Mouse (Mus musculus): ENCODE results near the gene 4933402J07Rik. TPM values are rescaled to one million over a fixed set of nuclear protein-coding genes. Genes with fewer than 3 reads are reported as not detected.

4933402J07Rik gene
- polyA plus RNA-seq, 1 experiment = not detected

DNA sequence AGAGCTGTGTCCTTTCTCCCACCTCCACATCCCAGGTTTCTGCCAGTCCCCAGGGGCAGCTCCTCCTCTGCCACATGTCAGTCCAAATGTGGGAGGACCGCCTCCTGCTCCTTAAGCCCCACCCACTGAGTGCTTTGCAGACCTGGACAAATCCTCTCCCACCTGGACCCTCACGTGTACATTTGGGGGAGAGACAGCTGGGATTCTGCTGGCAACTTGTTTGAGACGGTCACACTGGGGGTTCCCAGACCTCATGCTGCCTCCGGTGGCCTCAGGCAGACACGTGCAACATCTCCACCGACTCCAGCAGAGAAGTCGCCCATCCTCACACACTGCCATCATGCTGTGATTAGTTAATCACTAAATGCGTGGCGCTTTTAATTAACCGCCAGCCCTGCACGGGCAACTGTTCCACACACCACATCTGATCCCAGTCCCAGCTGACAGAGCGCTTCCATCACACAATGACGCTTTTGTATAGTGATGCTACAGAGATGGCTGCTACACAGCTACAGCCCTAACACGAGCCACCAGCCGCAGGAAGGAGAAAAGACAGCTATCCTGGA is 23.7 kb upstream of the 4933402J07Rik start:
- TF ChIP-seq POLR2A (IDR thresholded peaks at IDR 0.05; ENCODE audit: low read depth, low read length) (no peak), CTCF (conservative IDR thresholded peaks at IDR 0.05; ENCODE audit: insufficient read depth, insufficient read length, low read depth, low read length) (no peak)
- H3K4me1 ChIP-seq (ENCODE audit: control insufficient read depth, insufficient read depth, low read length) = no peaks in the 10 kb centered on the region
- WGBS = 32% methylated on average over 15 of the region's 15 CpGs
- H3K27me3 ChIP-seq (replicated peaks; ENCODE audit: control insufficient read depth, insufficient read depth, low read length) = no peaks in the 10 kb centered on the region
- H3K4me3 ChIP-seq (ENCODE audit: insufficient read depth, low read depth, low read length) = no peak overlapping the region
- H3K27ac ChIP-seq (ENCODE audit: insufficient read depth, low read depth, low read length) = no peak overlapping the region
- H3K36me3 ChIP-seq (ENCODE audit: control insufficient read depth, insufficient read depth, low read length) = no peaks in the 10 kb centered on the region
- no peak for DNase-seq

DNA sequence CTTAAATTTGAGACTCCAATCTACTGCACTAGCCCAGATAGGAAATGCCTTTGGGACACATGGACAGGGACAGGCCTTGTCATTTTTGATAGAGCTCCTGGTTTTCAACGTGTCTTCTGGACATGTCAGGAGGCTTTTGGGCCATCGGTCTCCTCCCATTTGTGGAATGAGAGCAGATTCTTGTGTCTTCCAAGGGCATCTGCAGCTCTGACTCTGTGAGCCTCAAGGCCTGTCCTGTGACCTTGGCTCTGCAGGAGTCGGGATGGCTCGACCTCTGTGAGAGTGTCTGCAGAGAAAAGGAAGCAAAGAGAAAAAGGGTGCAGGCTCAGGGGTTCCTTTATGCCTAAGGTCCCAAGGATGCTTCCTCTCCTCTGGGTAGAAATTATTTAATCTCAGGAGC is 13.8 kb upstream of the 4933402J07Rik start:
- 52% methylated on average over 4 of the region's 4 CpGs for WGBS
- Histone ChIP-seq H3K36me3 (ENCODE audit: control insufficient read depth, insufficient read depth, low read length) (no peaks in the 10 kb centered on the region), H3K27ac (ENCODE audit: insufficient read depth, low read depth, low read length) (no peak overlapping the region), H3K4me3 (ENCODE audit: insufficient read depth, low read depth, low read length) (no peak overlapping the region), H3K27me3 (replicated peaks; ENCODE audit: control insufficient read depth, insufficient read depth, low read length) (no peaks in the 10 kb centered on the region), H3K4me1 (ENCODE audit: control insufficient read depth, insufficient read depth, low read length) (no peaks in the 10 kb centered on the region)
- DNase-seq = no peak
- TF ChIP-seq POLR2A (IDR thresholded peaks at IDR 0.05; ENCODE audit: low read depth, low read length) (no peak), CTCF (conservative IDR thresholded peaks at IDR 0.05; ENCODE audit: insufficient read depth, insufficient read length, low read depth, low read length) (no peak)

DNA sequence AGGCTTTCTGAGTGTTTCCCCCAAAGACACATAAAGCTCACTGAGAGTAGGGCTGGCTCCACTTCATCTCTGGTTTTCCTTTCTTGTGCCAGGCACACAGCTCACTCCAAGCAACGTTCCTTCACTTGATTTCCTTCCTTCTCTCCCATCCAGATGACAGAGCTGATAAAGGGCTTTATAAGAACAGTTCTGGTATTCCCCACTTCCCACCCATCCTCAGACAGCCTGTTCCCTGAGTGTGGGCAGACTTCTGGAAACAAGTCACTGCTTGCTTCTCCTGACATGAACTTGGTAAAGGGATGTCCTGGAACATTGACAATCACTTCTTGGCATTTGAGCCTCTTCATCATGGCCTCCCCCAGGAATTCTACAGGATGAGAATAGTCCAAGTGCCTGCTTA is 10.9 kb upstream of the 4933402J07Rik start:
- Histone ChIP-seq H3K27me3 (replicated peaks; ENCODE audit: control insufficient read depth, insufficient read depth, low read length) (no peaks in the 10 kb centered on the region), H3K36me3 (ENCODE audit: control insufficient read depth, insufficient read depth, low read length) (no peaks in the 10 kb centered on the region), H3K27ac (ENCODE audit: insufficient read depth, low read depth, low read length) (no peak overlapping the region), H3K4me1 (ENCODE audit: control insufficient read depth, insufficient read depth, low read length) (no peaks in the 10 kb centered on the region), H3K4me3 (ENCODE audit: insufficient read depth, low read depth, low read length) (no peak overlapping the region)
- no peak for DNase-seq
- TF ChIP-seq POLR2A (IDR thresholded peaks at IDR 0.05; ENCODE audit: low read depth, low read length) = no peak
- no peak for TF ChIP-seq CTCF (conservative IDR thresholded peaks at IDR 0.05; ENCODE audit: insufficient read depth, insufficient read length, low read depth, low read length)
- WGBS = 36% methylated on average over 1 of the region's 1 CpGs

DNA sequence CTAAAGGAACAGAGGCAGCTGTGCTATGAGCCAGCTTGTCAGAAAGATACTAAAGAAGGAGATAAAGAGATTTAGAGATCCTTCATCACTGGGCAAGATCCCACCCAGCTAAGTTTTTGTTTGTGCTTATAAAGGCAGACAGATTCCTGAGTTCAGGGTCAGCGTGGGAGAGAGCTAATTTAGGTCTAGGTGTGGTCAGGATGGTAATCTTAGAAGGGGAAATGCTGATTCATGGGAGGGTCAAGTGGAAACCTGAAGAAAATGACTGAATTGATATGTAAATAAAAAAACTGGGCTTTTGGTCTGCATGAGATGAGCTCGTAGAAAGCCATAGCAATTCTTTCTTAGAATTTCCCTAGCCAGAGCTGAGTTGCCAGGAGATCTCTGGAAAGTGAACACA is 2.9 kb upstream of the 4933402J07Rik start:
- DNase-seq = no peak
- WGBS = 47% methylated on average over 2 of the region's 2 CpGs
- Histone ChIP-seq H3K27ac (ENCODE audit: insufficient read depth, low read depth, low read length) (no peak overlapping the region), H3K4me1 (ENCODE audit: control insufficient read depth, insufficient read depth, low read length) (no peaks in the 10 kb centered on the region), H3K27me3 (replicated peaks; ENCODE audit: control insufficient read depth, insufficient read depth, low read length) (no peaks in the 10 kb centered on the region), H3K4me3 (ENCODE audit: insufficient read depth, low read depth, low read length) (no peak overlapping the region), H3K36me3 (ENCODE audit: control insufficient read depth, insufficient read depth, low read length) (no peaks in the 10 kb centered on the region)
- TF ChIP-seq POLR2A (IDR thresholded peaks at IDR 0.05; ENCODE audit: low read depth, low read length) = no peak
- no peak for TF ChIP-seq CTCF (conservative IDR thresholded peaks at IDR 0.05; ENCODE audit: insufficient read depth, insufficient read length, low read depth, low read length)

DNA sequence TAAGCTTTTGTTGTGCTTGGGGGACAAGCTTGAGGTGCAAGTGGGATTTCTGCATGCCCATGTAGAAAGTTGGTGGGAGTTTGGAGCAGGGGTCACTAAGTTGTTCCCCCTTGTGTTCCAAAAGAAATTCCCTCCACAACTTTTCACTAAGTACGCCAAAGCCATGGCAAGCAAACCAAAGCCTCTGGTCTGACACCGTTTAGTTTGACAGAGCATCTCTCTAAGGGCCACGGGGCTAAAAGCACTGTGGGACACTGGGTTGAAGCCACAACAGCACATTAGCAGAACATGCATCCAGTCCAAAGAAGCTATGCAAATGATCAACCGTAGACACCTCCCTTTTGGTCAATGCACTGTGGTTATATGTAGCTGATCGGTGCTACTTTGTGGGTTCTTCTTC is 5.5 kb downstream of the 4933402J07Rik start:
- no peaks in the 10 kb centered on the region for H3K27me3 ChIP-seq (replicated peaks; ENCODE audit: control insufficient read depth, insufficient read depth, low read length)
- H3K4me1 ChIP-seq (ENCODE audit: control insufficient read depth, insufficient read depth, low read length) = no peaks in the 10 kb centered on the region
- DNase-seq = no peak
- no peak overlapping the region for H3K27ac ChIP-seq (ENCODE audit: insufficient read depth, low read depth, low read length)
- no peaks in the 10 kb centered on the region for H3K36me3 ChIP-seq (ENCODE audit: control insufficient read depth, insufficient read depth, low read length)
- 88% methylated on average over 5 of the region's 5 CpGs for WGBS
- H3K4me3 ChIP-seq (ENCODE audit: insufficient read depth, low read depth, low read length) = no peak overlapping the region
- TF ChIP-seq POLR2A (IDR thresholded peaks at IDR 0.05; ENCODE audit: low read depth, low read length) = no peak
- no peak for TF ChIP-seq CTCF (conservative IDR thresholded peaks at IDR 0.05; ENCODE audit: insufficient read depth, insufficient read length, low read depth, low read length)

DNA sequence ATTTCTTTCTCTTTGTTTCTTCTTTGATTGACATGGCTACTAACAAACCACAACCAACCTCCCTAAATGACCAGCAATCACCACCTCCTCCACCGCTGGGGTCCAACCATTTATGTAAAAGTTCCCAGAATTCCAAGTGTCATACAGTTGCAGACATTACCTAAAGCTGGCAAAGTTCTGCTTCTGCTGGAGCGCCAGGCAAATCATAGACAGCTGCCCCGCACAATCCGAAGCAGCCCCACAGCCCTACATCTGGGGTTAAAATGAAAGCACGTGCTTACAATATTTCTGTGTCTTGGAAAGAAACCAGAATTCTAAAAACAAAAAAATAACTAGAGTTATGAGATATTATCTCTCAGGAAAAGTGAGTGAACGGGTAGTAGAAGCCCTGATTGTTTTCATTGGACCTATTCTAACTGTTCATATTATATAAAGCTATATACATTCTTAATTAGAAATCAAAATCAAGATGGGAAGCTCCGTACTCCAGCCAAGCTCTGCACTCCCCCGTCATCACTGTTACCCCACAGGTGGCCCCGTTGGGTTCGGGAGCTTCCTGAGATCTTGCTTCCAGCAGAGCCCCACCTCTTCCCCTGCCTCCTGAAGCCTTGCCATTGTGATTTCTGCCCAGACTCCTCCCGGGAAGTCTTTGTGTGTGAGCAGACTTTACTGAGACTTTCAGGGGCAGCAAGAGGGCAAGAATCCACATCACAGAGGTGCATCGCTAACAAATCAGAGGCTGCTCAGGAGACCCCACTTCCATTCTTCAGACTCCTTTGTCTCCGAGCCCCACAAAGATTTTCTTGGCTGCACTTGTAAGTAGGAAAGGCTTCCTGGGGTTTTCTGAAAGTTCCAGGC is 6.3 kb downstream of the 4933402J07Rik start:
- peak; percentile 31 for DNase-seq
- 30% methylated on average over 13 of the region's 13 CpGs for WGBS
- Histone ChIP-seq H3K4me3 (ENCODE audit: insufficient read depth, low read depth, low read length) (peak overlapping the region; percentile 4), H3K36me3 (ENCODE audit: control insufficient read depth, insufficient read depth, low read length) (no peaks in the 10 kb centered on the region), H3K4me1 (ENCODE audit: control insufficient read depth, insufficient read depth, low read length) (no peaks in the 10 kb centered on the region), H3K27ac (ENCODE audit: insufficient read depth, low read depth, low read length) (no peak overlapping the region), H3K27me3 (replicated peaks; ENCODE audit: control insufficient read depth, insufficient read depth, low read length) (no peaks in the 10 kb centered on the region)
- TF ChIP-seq POLR2A (IDR thresholded peaks at IDR 0.05; ENCODE audit: low read depth, low read length) (no peak), CTCF (conservative IDR thresholded peaks at IDR 0.05; ENCODE audit: insufficient read depth, insufficient read length, low read depth, low read length) (no peak)

DNA sequence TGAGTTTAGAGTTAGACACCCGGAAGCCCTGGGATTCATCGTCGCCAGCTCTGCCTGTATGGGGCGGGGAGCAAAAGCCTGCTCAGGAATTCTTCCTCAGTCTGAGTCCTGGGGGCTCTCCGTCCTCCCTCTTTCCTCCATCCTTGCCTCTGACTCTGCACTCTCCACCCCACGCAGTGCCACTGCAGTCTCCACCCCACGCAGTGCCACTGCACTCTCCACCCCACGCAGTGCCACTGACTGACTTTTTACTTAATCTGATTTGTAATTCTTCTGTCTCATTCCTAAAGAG is 6.9 kb downstream of the 4933402J07Rik start:
- H3K27me3 ChIP-seq (replicated peaks; ENCODE audit: control insufficient read depth, insufficient read depth, low read length) = no peaks in the 10 kb centered on the region
- WGBS = 2% methylated on average over 8 of the region's 8 CpGs
- H3K36me3 ChIP-seq (ENCODE audit: control insufficient read depth, insufficient read depth, low read length) = no peaks in the 10 kb centered on the region
- DNase-seq = peak; percentile 2
- H3K4me3 ChIP-seq (ENCODE audit: insufficient read depth, low read depth, low read length) = peak overlapping the region; percentile 4
- no peaks in the 10 kb centered on the region for H3K4me1 ChIP-seq (ENCODE audit: control insufficient read depth, insufficient read depth, low read length)
- TF ChIP-seq POLR2A (IDR thresholded peaks at IDR 0.05; ENCODE audit: low read depth, low read length) (no peak), CTCF (conservative IDR thresholded peaks at IDR 0.05; ENCODE audit: insufficient read depth, insufficient read length, low read depth, low read length) (no peak)
- H3K27ac ChIP-seq (ENCODE audit: insufficient read depth, low read depth, low read length) = no peak overlapping the region
